Mouse (Mus musculus) neural tube, embryonic 14.5 days (tissue): Measurements from ENCODE around the gene Cd7. TPM values are rescaled to one million over a fixed set of nuclear protein-coding genes. Genes with fewer than 3 reads are reported as not detected.
"Not testable (repeated sequence)": the region's sequence is repeated elsewhere in the genome, so short reads cannot be mapped to it uniquely, and the experiment has no call there.

Experiments
- ATAC-seq: fragments of 200-750 bp; cut with Nextera tagmentation; 2 replicates; pipeline ENCODE4 v1.8.0; 2017; ENCODE audit warnings: low read depth, mild to moderate bottlenecking, moderate TSS enrichment, moderate library complexity
- H3K27ac ChIP-seq: fragments of 300-500 bp; sonication (generic); 2 replicates; pipeline ENCODE4 v1.5.1; 2014; ENCODE audit warnings: low read depth, mild to moderate bottlenecking, control low read depth, low read length, moderate library complexity, mixed read lengths
- H3K27me3 ChIP-seq: fragments of 300-500 bp; sonication (generic); 2 replicates; pipeline ENCODE4 v1.6.1; 2014; ENCODE audit warnings: low read length; ENCODE audit not compliant: control insufficient read depth, insufficient read depth
- H3K36me3 ChIP-seq: fragments of 300-500 bp; sonication (generic); 2 replicates; pipeline ENCODE4 v1.6.1; 2014; ENCODE audit warnings: low read length, mixed read lengths; ENCODE audit not compliant: control insufficient read depth, insufficient read depth
- H3K4me1 ChIP-seq: fragments of 300-500 bp; sonication (generic); 2 replicates; pipeline ENCODE4 v1.6.1; 2014; ENCODE audit warnings: low read length; ENCODE audit not compliant: control insufficient read depth, insufficient read depth
- H3K4me2 ChIP-seq: fragments of 300-500 bp; sonication (generic); 2 replicates; pipeline ENCODE4 v1.6.1; 2014; ENCODE audit warnings: mild to moderate bottlenecking, low read depth, low read length, control low read depth
- H3K4me3 ChIP-seq: fragments of 300-500 bp; sonication (generic); 2 replicates; pipeline ENCODE4 v1.5.1; 2014; ENCODE audit warnings: low read depth, low read length, control low read depth, mixed read lengths
- H3K9ac ChIP-seq: fragments of 300-500 bp; sonication (generic); replicated peaks from 2 replicates; pipeline ENCODE4 v1.6.1; 2014; ENCODE audit warnings: low read depth, mild to moderate bottlenecking, control low read depth, low read length, mixed read lengths
- H3K9me3 ChIP-seq: fragments of 300-500 bp; sonication (generic); 2 replicates; pipeline ENCODE4 v1.6.1; 2016; ENCODE audit warnings: low read length; ENCODE audit not compliant: control insufficient read depth
- WGBS: fragments of 180-500 bp; shearing (Covaris S2); extraction: QIAGEN DNeasy Blood & Tissue Kit; methylation state at CpG from one replicate; pipeline ENCODE4 v1.1.7; 2014; 5-methylcytosine and 5-hydroxymethylcytosine counted together
- polyA plus RNA-seq: library from polyadenylated mRNA; unstranded; fragments of >200 nt; fragmentation: Nextera tagmentation; extraction: Ambion mirVana; gene quantifications from 2 replicates; pipeline ENCODE4 v1.2.1, GENCODE M21; 2014

Gene Cd7
- polyA plus RNA-seq, 1 experiment from 2014 or later, result not detected

DNA sequence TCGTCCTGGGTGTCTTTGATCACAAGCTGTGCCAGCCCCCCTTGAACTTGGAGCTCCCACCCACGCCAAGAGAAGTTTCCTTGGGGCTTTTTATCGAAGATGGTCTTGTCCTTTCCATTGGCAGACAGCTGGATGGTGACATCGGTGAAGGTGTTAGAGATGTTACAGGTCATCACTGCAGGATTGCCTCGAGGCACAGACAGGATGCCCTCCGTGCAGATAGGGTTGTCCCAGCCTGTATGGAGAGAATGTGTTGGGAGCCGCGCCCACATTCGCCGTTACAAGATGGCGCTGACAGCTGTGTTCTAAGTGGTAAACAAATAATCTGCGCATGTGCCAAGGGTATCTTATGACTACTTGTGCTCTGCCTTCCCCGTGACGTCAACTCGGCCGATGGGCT, 30.4 kb upstream of the Cd7 start:
- not testable (repeated sequence) for H3K4me3 ChIP-seq, H3K4me2 ChIP-seq, H3K9me3 ChIP-seq, H3K27me3 ChIP-seq, H3K36me3 ChIP-seq, H3K27ac ChIP-seq, ATAC-seq, H3K9ac ChIP-seq, H3K4me1 ChIP-seq
- 96% methylated on average over 11 of the region's 16 CpGs for WGBS

DNA sequence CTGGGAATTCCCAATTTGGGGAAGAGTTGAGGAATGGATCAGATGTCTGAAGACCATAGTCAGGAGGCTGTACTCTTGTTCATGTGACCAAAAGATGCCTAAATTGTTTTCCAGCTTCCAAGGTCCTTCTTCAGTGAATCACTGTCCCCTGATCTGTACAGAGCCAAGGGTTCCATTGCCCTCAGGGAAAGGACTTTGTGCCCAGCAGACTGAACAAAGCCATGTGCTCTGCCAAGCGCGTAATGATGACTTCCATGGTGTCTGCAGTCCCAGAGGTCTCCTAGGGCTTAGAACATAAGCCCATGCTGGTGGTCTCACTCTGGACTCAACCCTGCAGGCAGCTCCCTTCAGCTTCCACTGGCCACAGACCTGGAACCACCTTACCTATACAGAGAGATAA, 28.7 kb upstream of the Cd7 start:
- WGBS, result 97% methylated on average over 2 of the region's 2 CpGs
- Histone ChIP-seq H3K9me3 (no peaks in the 10 kb centered on the region), H3K36me3 (no peaks in the 10 kb centered on the region), H3K4me3 (no peak overlapping the region), H3K9ac (no peak overlapping the region), H3K4me1 (no peaks in the 10 kb centered on the region), H3K27ac (no peak overlapping the region), H3K27me3 (no peaks in the 10 kb centered on the region), H3K4me2 (no peak overlapping the region)
- ATAC-seq, result no peak

DNA sequence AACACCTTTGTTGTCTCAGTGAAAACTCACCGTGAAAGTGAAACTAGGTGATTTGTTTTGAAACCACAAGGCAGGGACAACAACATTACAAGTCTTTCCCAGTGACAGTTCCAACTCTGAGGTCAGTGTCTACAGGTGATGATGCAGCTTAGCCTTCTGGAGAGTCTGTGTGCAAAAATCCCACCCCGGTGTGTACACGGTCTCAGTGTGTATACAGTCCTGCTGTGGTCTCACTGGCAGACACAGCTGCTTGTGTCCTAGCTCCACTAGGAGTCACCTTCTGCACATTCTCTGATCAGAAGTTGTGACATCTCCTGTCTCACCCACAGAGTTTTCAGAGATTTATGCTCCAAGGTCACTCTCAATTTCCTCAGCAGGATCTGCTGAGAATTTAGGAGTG, 25.0 kb upstream of the Cd7 start:
- no peak overlapping the region for H3K9ac ChIP-seq
- H3K4me2 ChIP-seq, result no peak overlapping the region
- no peak overlapping the region for H3K4me3 ChIP-seq
- ATAC-seq, result no peak
- WGBS, result 80% methylated on average over 3 of the region's 3 CpGs
- H3K4me1 ChIP-seq, result no peaks in the 10 kb centered on the region
- H3K36me3 ChIP-seq, result no peaks in the 10 kb centered on the region
- no peaks in the 10 kb centered on the region for H3K9me3 ChIP-seq
- no peaks in the 10 kb centered on the region for H3K27me3 ChIP-seq
- H3K27ac ChIP-seq, result no peak overlapping the region

DNA sequence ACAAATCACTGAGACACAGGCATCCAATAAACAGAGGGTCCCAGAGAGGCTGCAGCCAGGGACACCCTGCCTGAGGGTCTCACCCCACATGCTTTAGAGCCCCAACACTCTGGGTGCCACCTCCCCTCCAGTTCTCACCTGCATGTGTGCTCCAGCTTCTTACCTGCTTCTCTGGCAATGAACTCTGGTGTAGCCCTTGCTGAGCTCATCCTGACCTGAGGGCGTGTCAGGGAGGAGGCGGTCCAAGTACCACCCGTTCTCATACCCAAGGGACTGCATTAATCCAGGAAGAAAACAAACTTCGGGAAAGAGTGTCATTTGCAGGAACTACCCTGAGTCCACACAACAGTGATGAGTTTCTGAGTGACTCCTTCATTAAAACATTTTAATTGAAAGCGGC, 24.2 kb upstream of the Cd7 start, which contains the start of gene Sectm1b:
Sectm1b (minus strand) TSS at position 191 of the 400 bp plus-strand sequence.
- ATAC-seq, result no peak
- no peaks in the 10 kb centered on the region for H3K4me1 ChIP-seq
- 88% methylated on average over 5 of the region's 5 CpGs for WGBS
- no peak within 1 kb of the TSS for H3K27ac ChIP-seq
- H3K27me3 ChIP-seq, result no peaks in the 10 kb centered on the region
- H3K4me2 ChIP-seq, result no peak within 1 kb of the TSS
- H3K4me3 ChIP-seq, result no peak within 1 kb of the TSS
- no peak within 1 kb of the TSS for H3K9ac ChIP-seq
- no peaks in the 10 kb centered on the region for H3K9me3 ChIP-seq
- no peaks in the 10 kb centered on the region for H3K36me3 ChIP-seq

DNA sequence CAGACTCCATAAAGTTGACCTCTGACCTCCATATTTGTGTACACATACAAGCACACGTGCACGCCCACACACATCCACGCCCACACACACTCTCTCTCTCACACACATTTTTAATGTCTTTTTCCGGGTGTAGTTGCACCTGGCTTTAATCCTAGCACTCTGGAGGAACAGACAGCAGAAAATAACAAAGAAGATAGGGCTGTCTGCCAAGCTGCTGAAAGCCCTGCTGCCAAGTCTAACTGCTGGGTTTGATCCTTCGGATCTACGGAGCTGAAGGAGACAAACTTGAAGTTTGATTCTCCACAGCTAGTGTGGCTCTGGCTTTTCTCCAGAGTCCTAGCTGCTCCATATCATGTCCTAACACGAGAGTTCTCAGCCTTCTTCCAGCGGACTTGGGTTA, 22.4 kb upstream of the Cd7 start:
- Histone ChIP-seq H3K27ac (no peak overlapping the region), H3K9ac (no peak overlapping the region), H3K4me1 (no peaks in the 10 kb centered on the region), H3K36me3 (no peaks in the 10 kb centered on the region), H3K9me3 (no peaks in the 10 kb centered on the region), H3K27me3 (no peaks in the 10 kb centered on the region), H3K4me2 (no peak overlapping the region), H3K4me3 (no peak overlapping the region)
- no peak for ATAC-seq
- WGBS, result 84% methylated on average over 8 of the region's 8 CpGs

DNA sequence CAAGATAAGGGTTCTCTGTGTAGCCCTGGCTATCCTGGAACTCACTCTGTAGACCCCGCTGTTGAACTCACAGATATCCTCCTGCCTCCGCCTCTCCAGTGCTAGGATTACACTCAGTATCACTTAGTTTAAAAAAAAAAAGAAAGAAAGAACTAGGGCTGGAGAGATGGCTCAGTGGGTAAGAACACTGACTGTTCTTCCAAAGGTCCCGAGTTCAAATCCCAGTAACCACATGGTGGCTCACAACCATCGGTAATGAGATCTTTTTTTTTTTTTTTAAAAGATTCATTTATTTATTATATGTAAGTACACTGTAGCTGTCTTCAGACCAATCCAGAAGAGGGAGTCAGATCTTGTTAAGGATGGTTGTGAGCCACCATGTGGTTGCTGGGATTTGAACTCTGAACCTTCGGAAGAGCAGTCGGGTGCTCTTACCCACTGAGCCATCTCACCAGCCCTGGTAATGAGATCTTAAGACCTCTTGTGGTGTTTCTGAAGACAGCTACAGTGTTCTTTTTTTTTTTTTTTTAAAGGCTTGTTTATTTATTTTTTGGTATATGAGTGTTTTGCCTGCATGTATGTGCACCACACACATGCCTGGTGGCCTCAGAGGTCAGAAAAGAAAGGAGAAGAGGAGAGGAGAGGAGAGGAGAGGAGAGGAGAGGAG, 21.3 kb upstream of the Cd7 start:
- 96% methylated on average over 6 of the region's 6 CpGs for WGBS
- not testable (repeated sequence) for H3K9me3 ChIP-seq, H3K9ac ChIP-seq, H3K36me3 ChIP-seq, H3K4me3 ChIP-seq, H3K27ac ChIP-seq, H3K4me1 ChIP-seq, ATAC-seq, H3K27me3 ChIP-seq, H3K4me2 ChIP-seq

DNA sequence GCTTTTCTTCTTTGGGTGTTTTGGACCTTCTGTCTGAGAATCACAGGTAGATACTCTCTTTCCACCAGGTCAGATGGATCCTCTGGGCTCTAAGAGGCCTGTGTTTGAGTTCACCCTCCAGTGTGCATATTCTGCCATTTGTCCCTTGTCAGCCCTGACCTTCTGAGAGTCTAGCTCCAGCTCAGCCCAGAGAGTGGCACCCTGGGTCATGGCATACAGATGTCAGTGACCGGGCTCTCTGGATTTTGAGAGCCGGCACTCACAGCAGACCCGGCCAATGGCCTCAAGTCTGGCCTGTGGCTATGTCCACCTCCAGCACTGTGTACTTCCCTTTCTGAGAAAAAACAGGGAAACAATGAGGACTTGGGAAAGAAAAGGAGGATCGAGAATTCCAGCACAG, 20.3 kb upstream of the Cd7 start:
- Histone ChIP-seq H3K27ac (no peak overlapping the region), H3K4me2 (no peak overlapping the region), H3K9me3 (no peaks in the 10 kb centered on the region), H3K27me3 (no peaks in the 10 kb centered on the region), H3K9ac (no peak overlapping the region), H3K4me3 (no peak overlapping the region), H3K4me1 (no peaks in the 10 kb centered on the region), H3K36me3 (no peaks in the 10 kb centered on the region)
- 97% methylated on average over 4 of the region's 4 CpGs for WGBS
- no peak for ATAC-seq

DNA sequence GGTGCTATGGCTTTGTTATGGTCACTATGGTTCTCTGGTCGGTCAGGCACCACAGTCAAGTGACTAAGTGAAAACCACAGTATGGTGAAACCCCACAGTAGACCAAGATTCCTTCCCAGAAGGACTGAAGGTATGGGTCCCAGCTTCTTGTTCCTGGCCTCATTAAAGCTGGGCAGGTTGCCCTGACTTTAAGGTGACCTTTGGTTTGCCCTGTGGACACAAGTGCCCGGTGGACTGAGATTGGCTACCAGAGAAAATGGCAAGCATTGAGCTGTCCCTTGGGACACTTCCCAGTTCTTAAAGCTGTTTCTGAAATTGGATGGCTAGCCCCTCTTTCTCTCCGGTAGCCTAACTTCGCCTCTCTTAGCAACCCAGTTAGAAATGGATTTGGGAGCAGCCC, 19.7 kb upstream of the Cd7 start:
- H3K4me2 ChIP-seq, result no peak overlapping the region
- no peak overlapping the region for H3K4me3 ChIP-seq
- ATAC-seq, result no peak
- 90% methylated on average over 4 of the region's 4 CpGs for WGBS
- no peaks in the 10 kb centered on the region for H3K9me3 ChIP-seq
- H3K36me3 ChIP-seq, result no peaks in the 10 kb centered on the region
- no peaks in the 10 kb centered on the region for H3K4me1 ChIP-seq
- H3K9ac ChIP-seq, result no peak overlapping the region
- no peaks in the 10 kb centered on the region for H3K27me3 ChIP-seq
- H3K27ac ChIP-seq, result no peak overlapping the region

DNA sequence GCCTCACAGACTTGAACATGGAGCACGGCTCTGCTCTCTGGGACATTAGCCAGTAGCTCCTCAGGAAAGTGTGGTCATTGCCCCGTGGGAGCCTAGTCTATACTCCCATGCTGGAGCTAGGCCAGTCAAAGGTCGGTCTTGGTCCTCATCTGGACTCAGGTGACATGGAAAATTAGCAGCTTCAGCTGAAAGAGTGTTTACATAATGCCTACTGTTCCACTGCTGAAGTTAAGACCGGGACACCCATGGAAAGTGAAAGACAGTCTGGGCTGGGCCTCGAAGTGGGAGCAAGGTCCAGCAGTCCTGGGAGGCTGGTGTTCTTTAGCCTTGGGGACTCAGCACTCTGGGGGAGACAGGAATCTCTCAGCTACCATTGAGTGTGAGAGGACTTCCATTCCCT, 18.9 kb upstream of the Cd7 start:
- no peak for ATAC-seq
- Histone ChIP-seq H3K36me3 (no peaks in the 10 kb centered on the region), H3K4me2 (no peak overlapping the region), H3K9ac (no peak overlapping the region), H3K4me1 (no peaks in the 10 kb centered on the region), H3K9me3 (no peaks in the 10 kb centered on the region), H3K27me3 (no peaks in the 10 kb centered on the region), H3K27ac (no peak overlapping the region), H3K4me3 (no peak overlapping the region)
- 85% methylated on average over 5 of the region's 5 CpGs for WGBS
